Mouse (Mus musculus) heart, embryonic 16.5 days (tissue): ENCODE measurements around the gene Furin. TPM values are rescaled to one million over a fixed set of nuclear protein-coding genes. Genes with fewer than 3 reads are reported as not detected.

Experiments used
- ATAC-seq: fragments of 200-750 bp; cut with Nextera tagmentation; replicated peaks from 2 replicates; pipeline ENCODE4 v1.8.0; 2017; ENCODE audit warnings: moderate number of reproducible peaks; ENCODE audit not compliant: insufficient read depth, low FRiP score; ENCODE audit errors: extremely low read depth
- H3K27ac ChIP-seq: fragments of 300-500 bp; sonication (generic); 2 replicates; pipeline ENCODE4 v1.5.1; 2014; ENCODE audit warnings: mild to moderate bottlenecking, low read length, control low read depth, moderate library complexity
- H3K27me3 ChIP-seq: fragments of 300-500 bp; sonication (generic); 2 replicates; pipeline ENCODE4 v1.6.1; 2014; ENCODE audit warnings: low read length, mixed read lengths; ENCODE audit not compliant: control insufficient read depth, insufficient read depth
- H3K36me3 ChIP-seq: fragments of 300-500 bp; sonication (generic); 2 replicates; pipeline ENCODE4 v1.6.1; 2014; ENCODE audit not compliant: control insufficient read depth, insufficient read depth
- H3K4me1 ChIP-seq: fragments of 300-500 bp; sonication (generic); 2 replicates; pipeline ENCODE4 v1.6.1; 2014; ENCODE audit warnings: low read length, mixed read lengths; ENCODE audit not compliant: control insufficient read depth, insufficient read depth
- H3K4me2 ChIP-seq: fragments of 300-500 bp; sonication (generic); 2 replicates; pipeline ENCODE4 v1.6.1; 2014; ENCODE audit warnings: low read depth, mild to moderate bottlenecking, control low read depth, low read length
- H3K4me3 ChIP-seq: fragments of 300-500 bp; sonication (generic); 2 replicates; pipeline ENCODE4 v1.5.1; 2014; ENCODE audit warnings: mild to moderate bottlenecking, control low read depth, low read length
- H3K9ac ChIP-seq: fragments of 300-500 bp; sonication (generic); 2 replicates; pipeline ENCODE4 v1.6.1; 2014; ENCODE audit warnings: low read length, control low read depth
- H3K9me3 ChIP-seq: fragments of 300-500 bp; sonication (generic); replicated peaks from 2 replicates; pipeline ENCODE4 v1.6.1; 2016; ENCODE audit warnings: low read length; ENCODE audit not compliant: control insufficient read depth
- WGBS: fragments of 180-500 bp; shearing (Covaris S2); extraction: QIAGEN DNeasy Blood & Tissue Kit; methylation state at CpG from one replicate; pipeline ENCODE4 v1.1.7; 2014; 5-methylcytosine and 5-hydroxymethylcytosine counted together
- polyA plus RNA-seq: library from polyadenylated mRNA; unstranded; fragments of >200 nt; fragmentation: Nextera tagmentation; extraction: Ambion mirVana; gene quantifications from 2 replicates; pipeline ENCODE4 v1.2.1, GENCODE M21; 2015

Gene Furin
- polyA plus RNA-seq, 1 experiment from 2014 or later = 11.0 TPM

- peaks cover 2% of the 10 kb centered on the region; the same call in 1 of the 2 replicates for H3K27me3 ChIP-seq
- H3K27ac ChIP-seq = no peak overlapping the region
- no peaks in the 10 kb centered on the region for H3K9me3 ChIP-seq
Observed at GRCm38 (mm10) chr7:80339371-80339770, 65.9 kb downstream of the Furin start.

More at GRCm38 (mm10) chr7:80339371-80339770, 65.9 kb downstream of the Furin start:
- WGBS = 9% methylated on average over 17 of the region's 17 CpGs
- H3K4me3 ChIP-seq = peak overlapping the region; percentile 77
- ATAC-seq = no peak
- H3K9ac ChIP-seq = peak overlapping the region; percentile 67
- H3K4me2 ChIP-seq = peak overlapping the region; percentile 66
- peaks cover 26% of the 10 kb centered on the region for H3K4me1 ChIP-seq
- peaks cover 23% of the 10 kb centered on the region for H3K36me3 ChIP-seq

Other genes starting within 250 kb of the Furin start
- gene Sema4b, start 218.6 kb downstream of the Furin start, polyA plus RNA-seq = 12.1 and 14.4 TPM in 2 replicates
- gene Cib1, start 172.6 kb downstream of the Furin start, polyA plus RNA-seq = 65.6 and 65.9 TPM in 2 replicates
- 3.2 and 4.2 TPM in 2 replicates for gene Gdpgp1, start 172.6 kb downstream of the Furin start, polyA plus RNA-seq
- gene Ttll13, start 159.1 kb downstream of the Furin start, polyA plus RNA-seq = 0.60 and 1.2 TPM in 2 replicates
- 39.8 and 45.0 TPM in 2 replicates for gene Ngrn, start 144.2 kb downstream of the Furin start, polyA plus RNA-seq
- gene Vps33b, start 135.8 kb downstream of the Furin start, polyA plus RNA-seq = 10.3 and 12.7 TPM in 2 replicates
- 138 and 164 TPM in 2 replicates for gene Prc1, start 111.0 kb downstream of the Furin start, polyA plus RNA-seq
- gene Rccd1, start 81.0 kb downstream of the Furin start, polyA plus RNA-seq = 6.5 and 7.6 TPM in 2 replicates
- gene Unc45a, start 64.4 kb downstream of the Furin start, polyA plus RNA-seq = 20.6 and 25.3 TPM in 2 replicates
- gene Hddc3, start 62.3 kb downstream of the Furin start, polyA plus RNA-seq = 20.1 and 20.7 TPM in 2 replicates
- 15.0 and 17.4 TPM in 2 replicates for gene Man2a2, start 34.1 kb downstream of the Furin start, polyA plus RNA-seq
- gene Fes, start 17.5 kb downstream of the Furin start, polyA plus RNA-seq = 14.1 and 15.4 TPM in 2 replicates
- gene Blm, start 129.7 kb upstream of the Furin start, polyA plus RNA-seq = 14.5 and 15.3 TPM in 2 replicates